Mouse (Mus musculus) embryonic facial prominence, embryonic 15.5 days (tissue): Measurements from ENCODE around the gene Gm49510. TPM values are rescaled to one million over a fixed set of nuclear protein-coding genes. Genes with fewer than 3 reads are reported as not detected.

Experiments
- ATAC-seq: fragments of 200-750 bp; cut with Nextera tagmentation; 2 replicates; pipeline ENCODE4 v1.8.0; 2017; ENCODE audit warnings: low read depth, moderate TSS enrichment; ENCODE audit not compliant: insufficient number of reproducible peaks, low FRiP score, low TSS enrichment
- H3K27ac ChIP-seq: fragments of 300-500 bp; sonication (generic); replicated peaks from 2 replicates; pipeline ENCODE4 v1.5.1; 2015; ENCODE audit warnings: mild to moderate bottlenecking, inconsistent platforms
- H3K27me3 ChIP-seq: fragments of 300-500 bp; sonication (generic); 2 replicates; pipeline ENCODE4 v1.6.1; 2015; ENCODE audit warnings: inconsistent platforms
- H3K36me3 ChIP-seq: fragments of 300-500 bp; sonication (generic); 2 replicates; pipeline ENCODE4 v1.6.1; 2015; ENCODE audit warnings: mild to moderate bottlenecking, inconsistent platforms
- H3K4me1 ChIP-seq: fragments of 300-500 bp; sonication (generic); 2 replicates; pipeline ENCODE4 v1.6.1; 2015; ENCODE audit warnings: inconsistent platforms
- H3K4me2 ChIP-seq: fragments of 300-500 bp; sonication (generic); replicated peaks from 2 replicates; pipeline ENCODE4 v1.6.1; 2015; ENCODE audit warnings: mild to moderate bottlenecking, inconsistent platforms
- H3K4me3 ChIP-seq: fragments of 300-500 bp; sonication (generic); replicated peaks from 2 replicates; pipeline ENCODE4 v1.5.1; 2015; ENCODE audit warnings: mild to moderate bottlenecking, inconsistent platforms
- H3K9ac ChIP-seq: fragments of 300-500 bp; sonication (generic); 2 replicates; pipeline ENCODE4 v1.6.1; 2015; ENCODE audit warnings: inconsistent platforms
- H3K9me3 ChIP-seq: fragments of 300-500 bp; sonication (generic); replicated peaks from 2 replicates; pipeline ENCODE4 v1.6.1; 2016; ENCODE audit warnings: inconsistent platforms
- WGBS: fragments of 180-500 bp; shearing (Covaris S2); methylation state at CpG from one replicate; pipeline ENCODE4 v1.1.7; 2015; 5-methylcytosine and 5-hydroxymethylcytosine counted together
- polyA plus RNA-seq: library from polyadenylated mRNA; unstranded; fragments of >200 nt; fragmentation: Nextera tagmentation; extraction: Ambion mirVana; gene quantifications from 2 replicates; pipeline ENCODE4 v1.2.1, GENCODE M21; 2015

Gm49510 gene
- polyA plus RNA-seq, 1 experiment from 2014 or later = 0.85 TPM

DNA sequence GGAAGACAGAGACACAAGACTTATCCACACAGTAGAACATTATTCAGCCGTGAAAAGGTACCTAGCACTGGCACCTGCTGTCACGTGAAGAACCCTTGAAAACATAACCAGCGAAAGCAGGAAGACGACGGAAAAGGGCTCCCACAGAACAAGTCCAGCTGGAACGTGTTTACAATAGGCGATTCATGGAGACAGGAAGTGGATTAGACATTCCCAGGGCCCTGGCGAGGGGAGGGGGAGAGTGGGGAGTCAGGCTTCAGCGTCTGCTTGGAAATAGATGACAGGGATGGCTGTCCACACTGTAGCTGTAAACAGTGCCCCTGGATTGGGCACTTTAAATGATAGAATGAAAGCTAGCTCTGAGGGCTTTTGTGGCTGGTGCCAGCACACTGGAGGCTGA, 31.1 kb upstream of the Gm49510 start:
- H3K9ac ChIP-seq = no peak overlapping the region

DNA sequence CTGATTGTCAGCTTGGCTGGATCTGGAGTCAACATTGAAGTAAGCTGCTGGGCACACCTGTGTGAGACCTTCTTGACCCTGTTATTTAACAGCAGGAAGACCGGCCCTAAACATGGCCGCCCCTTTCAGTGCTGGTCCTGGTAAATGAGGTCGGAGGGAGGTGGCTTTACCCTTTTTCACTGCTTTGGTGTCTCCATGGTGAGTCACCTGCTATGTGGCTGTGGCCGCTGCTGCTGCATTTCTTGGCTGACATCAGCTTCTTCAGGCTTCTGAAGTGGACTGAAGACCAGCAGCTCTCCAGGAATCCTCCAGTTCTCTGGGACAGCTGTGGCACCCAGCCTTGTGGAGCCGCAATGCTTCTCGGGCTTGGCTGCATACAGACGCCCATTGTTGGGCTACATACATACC, 30.6 kb upstream of the Gm49510 start:
- H3K4me2 ChIP-seq = no peak overlapping the region
- peaks cover 21% of the 10 kb centered on the region for H3K4me1 ChIP-seq
- ATAC-seq = no peak
- H3K9ac ChIP-seq = no peak overlapping the region
- H3K36me3 ChIP-seq = no peaks in the 10 kb centered on the region
- H3K27ac ChIP-seq = peak overlapping the region; percentile 77
- H3K4me3 ChIP-seq = no peak overlapping the region
- WGBS = 57% methylated on average over 7 of the region's 7 CpGs
- no peaks in the 10 kb centered on the region for H3K9me3 ChIP-seq
- no peaks in the 10 kb centered on the region for H3K27me3 ChIP-seq

More for the DNA sequence above, 31.1 kb upstream of the Gm49510 start:
- H3K27me3 ChIP-seq = no peaks in the 10 kb centered on the region
- no peak overlapping the region for H3K4me2 ChIP-seq
- H3K4me3 ChIP-seq = no peak overlapping the region
- ATAC-seq = peak; percentile 66
- no peaks in the 10 kb centered on the region for H3K36me3 ChIP-seq
- 7% methylated on average over 9 of the region's 9 CpGs for WGBS
- H3K27ac ChIP-seq = peak overlapping the region; percentile 77
- H3K4me1 ChIP-seq = peaks cover 25% of the 10 kb centered on the region
- no peaks in the 10 kb centered on the region for H3K9me3 ChIP-seq

DNA sequence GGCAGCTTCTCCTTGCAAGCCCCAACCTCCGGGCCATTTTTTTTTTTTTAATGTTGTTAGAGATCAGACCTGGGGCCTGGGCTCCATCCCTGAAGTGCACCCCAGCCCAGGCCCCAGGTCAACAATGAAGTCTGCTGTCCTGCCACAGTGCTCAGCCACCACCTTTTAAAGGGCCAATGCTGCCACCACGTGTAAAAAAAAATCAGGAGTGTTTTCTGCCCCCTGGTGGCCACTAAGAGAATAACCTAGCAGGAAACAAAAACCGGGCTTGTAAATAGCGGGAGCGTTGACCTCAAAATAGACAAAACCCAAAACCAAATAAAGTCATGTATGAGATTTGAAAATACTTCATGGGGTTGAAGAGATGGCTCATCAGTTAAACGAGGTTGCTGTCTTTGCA, 29.7 kb upstream of the Gm49510 start:
- H3K4me3 ChIP-seq = no peak overlapping the region
- no peaks in the 10 kb centered on the region for H3K36me3 ChIP-seq
- H3K27me3 ChIP-seq = no peaks in the 10 kb centered on the region
- H3K4me1 ChIP-seq = peaks cover 18% of the 10 kb centered on the region
- no peaks in the 10 kb centered on the region for H3K9me3 ChIP-seq
- no peak overlapping the region for H3K9ac ChIP-seq
- WGBS = 22% methylated on average over 6 of the region's 6 CpGs
- no peak overlapping the region for H3K4me2 ChIP-seq
- H3K27ac ChIP-seq = no peak overlapping the region
- ATAC-seq = no peak

DNA sequence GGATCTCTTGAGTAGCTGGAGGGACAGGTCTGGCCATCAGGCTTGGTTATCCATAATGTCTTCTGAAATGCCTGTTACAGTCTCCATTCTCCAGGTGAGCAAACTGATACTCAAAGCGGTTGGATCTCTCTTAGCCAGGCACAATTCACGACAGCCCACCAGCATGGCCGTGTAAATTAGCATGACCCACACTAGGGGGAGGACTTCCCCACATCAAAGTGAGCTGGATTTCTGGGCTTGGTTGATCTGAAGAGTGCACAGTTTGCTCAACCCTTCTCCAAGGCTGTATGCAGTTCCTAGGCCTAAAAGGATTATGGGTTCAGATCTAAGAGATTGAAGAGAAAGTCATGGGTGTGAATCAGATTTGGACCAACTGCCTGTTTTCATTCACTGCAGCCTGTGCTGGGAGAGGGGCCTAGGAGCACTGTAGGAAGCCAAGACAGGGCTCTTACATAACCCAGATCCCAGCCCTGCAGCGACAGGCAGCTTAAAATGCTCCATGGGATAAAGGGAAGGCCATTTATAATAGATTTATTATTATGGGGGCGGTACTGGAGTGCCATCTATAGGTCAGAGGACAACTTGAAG, 27.4 kb upstream of the Gm49510 start:
- Histone ChIP-seq H3K9me3 (no peaks in the 10 kb centered on the region), H3K27me3 (no peaks in the 10 kb centered on the region), H3K36me3 (no peaks in the 10 kb centered on the region), H3K4me1 (peaks cover 38% of the 10 kb centered on the region), H3K9ac (no peak overlapping the region), H3K4me2 (no peak overlapping the region), H3K4me3 (no peak overlapping the region), H3K27ac (0 out of 2 replicates have a peak overlapping the region, but pooled peaks have one; percentile 12)
- WGBS = 45% methylated on average over 5 of the region's 5 CpGs
- no peak for ATAC-seq

DNA sequence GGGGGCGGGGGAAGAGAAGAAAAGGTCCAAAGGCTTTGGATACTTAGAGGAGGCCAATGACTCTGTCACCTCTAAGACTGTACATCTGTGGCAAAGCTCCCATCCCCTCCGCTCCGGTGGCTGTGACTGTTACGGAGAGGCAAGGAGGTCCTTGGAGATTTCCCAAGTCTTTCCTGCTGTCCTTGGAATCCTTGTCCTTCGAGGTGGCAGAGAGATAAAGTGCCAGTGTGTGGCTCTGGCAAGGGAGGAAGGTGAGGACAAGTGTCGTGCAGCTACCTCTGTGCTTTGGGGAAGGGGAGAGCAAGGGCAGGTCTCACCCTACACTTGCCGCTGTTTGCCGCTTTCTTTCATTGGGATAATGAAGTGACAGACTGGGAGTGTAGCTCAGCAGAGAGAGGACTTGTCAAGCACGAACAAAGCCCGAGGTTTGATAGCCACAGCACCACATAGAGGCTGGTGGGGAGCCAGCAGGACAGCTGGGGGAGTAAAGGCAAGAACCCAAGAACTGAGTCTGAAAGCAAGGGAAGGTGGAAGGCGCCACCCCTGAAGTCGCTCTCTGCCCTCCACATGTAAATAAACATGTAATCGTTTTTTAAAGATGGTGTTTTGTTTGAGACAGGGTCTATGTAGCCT, 25.5 kb upstream of the Gm49510 start:
- Histone ChIP-seq H3K9me3 (no peaks in the 10 kb centered on the region), H3K4me2 (no peak overlapping the region), H3K27ac (0 out of 2 replicates have a peak overlapping the region, but pooled peaks have one; percentile 100), H3K27me3 (no peaks in the 10 kb centered on the region), H3K4me1 (peaks cover 40% of the 10 kb centered on the region), H3K36me3 (no peaks in the 10 kb centered on the region), H3K9ac (no peak overlapping the region), H3K4me3 (no peak overlapping the region)
- 64% methylated on average over 13 of the region's 13 CpGs for WGBS
- ATAC-seq = no peak

DNA sequence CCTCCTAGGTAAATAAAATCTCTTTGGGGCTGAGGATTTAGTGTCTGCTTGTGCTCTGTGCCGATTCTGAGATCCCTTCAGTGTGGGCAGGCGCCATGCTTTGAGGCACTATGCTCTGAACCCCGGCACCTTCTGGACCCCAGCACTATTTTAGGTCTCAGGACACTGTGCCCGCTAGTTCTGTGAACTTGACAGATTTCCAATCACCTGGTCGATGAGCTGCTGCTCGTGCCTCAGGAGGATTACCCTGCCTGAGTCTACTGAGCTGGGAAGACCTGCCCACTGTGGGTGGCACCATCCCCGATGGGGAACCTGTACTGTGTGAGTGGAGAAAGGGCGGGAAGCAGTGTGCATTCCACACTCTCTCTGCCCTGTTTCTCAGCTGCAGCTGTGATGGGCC, 24.5 kb upstream of the Gm49510 start:
- H3K4me1 ChIP-seq = peaks cover 50% of the 10 kb centered on the region
- H3K36me3 ChIP-seq = 0 out of 2 replicates have a peak, but pooled peaks cover 2% of the 10 kb centered on the region
- WGBS = 63% methylated on average over 8 of the region's 8 CpGs
- no peak overlapping the region for H3K4me2 ChIP-seq
- peak overlapping the region; percentile 100 for H3K27ac ChIP-seq
- H3K9me3 ChIP-seq = no peaks in the 10 kb centered on the region
- H3K27me3 ChIP-seq = no peaks in the 10 kb centered on the region
- no peak for ATAC-seq
- H3K4me3 ChIP-seq = no peak overlapping the region
- H3K9ac ChIP-seq = no peak overlapping the region

DNA sequence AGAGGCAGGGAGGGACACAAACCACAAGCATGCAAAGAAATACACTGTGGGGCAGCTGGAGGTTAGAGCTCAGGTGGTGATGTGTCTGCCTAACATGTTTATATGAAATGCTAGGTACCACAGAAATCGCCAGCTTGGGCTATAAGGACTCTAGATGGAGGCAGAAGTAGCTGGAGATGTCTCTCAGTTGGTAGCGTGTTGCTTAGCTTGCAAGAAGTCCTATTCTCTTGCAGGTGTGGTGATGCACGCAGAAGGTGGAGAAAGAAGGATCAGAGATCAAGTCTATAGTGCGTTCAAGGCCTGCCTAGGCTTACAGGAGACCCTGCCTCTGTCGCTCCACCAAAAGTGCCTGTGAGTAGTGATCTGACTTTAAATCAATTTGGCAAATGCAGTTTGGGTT, 23.9 kb upstream of the Gm49510 start:
- Histone ChIP-seq H3K9me3 (no peaks in the 10 kb centered on the region), H3K27me3 (no peaks in the 10 kb centered on the region), H3K4me1 (peaks cover 55% of the 10 kb centered on the region), H3K9ac (no peak overlapping the region), H3K27ac (peak overlapping the region; percentile 100), H3K4me2 (peak overlapping the region; percentile 80), H3K36me3 (0 out of 2 replicates have a peak, but pooled peaks cover 8% of the 10 kb centered on the region), H3K4me3 (peak overlapping the region; percentile 83)
- ATAC-seq = no peak
- WGBS = 63% methylated on average over 5 of the region's 5 CpGs

DNA sequence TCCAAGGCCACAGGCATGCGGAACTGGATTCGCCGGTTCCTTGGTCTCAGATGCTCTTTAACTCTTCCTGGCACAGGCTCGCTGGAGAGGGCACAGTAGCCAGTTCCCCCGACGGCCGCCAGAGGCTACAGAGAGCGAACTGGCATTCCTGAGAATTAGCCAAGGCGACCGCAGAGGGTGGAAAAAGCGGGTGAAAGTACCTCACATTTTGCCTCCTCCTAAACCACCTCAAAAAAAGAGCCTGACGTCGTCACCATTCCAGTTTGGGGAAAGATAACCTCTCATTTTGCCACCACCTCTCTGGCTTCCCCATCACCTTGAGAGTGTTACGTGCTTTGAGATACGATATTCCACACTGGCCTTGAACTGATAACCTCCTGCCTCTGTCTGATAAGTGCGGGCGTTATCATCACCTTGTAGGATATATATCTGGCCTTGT, 23.2 kb upstream of the Gm49510 start:
- ATAC-seq = peak; percentile 20
- 2% methylated on average over 17 of the region's 17 CpGs for WGBS
- peak overlapping the region; percentile 83 for H3K4me3 ChIP-seq

DNA sequence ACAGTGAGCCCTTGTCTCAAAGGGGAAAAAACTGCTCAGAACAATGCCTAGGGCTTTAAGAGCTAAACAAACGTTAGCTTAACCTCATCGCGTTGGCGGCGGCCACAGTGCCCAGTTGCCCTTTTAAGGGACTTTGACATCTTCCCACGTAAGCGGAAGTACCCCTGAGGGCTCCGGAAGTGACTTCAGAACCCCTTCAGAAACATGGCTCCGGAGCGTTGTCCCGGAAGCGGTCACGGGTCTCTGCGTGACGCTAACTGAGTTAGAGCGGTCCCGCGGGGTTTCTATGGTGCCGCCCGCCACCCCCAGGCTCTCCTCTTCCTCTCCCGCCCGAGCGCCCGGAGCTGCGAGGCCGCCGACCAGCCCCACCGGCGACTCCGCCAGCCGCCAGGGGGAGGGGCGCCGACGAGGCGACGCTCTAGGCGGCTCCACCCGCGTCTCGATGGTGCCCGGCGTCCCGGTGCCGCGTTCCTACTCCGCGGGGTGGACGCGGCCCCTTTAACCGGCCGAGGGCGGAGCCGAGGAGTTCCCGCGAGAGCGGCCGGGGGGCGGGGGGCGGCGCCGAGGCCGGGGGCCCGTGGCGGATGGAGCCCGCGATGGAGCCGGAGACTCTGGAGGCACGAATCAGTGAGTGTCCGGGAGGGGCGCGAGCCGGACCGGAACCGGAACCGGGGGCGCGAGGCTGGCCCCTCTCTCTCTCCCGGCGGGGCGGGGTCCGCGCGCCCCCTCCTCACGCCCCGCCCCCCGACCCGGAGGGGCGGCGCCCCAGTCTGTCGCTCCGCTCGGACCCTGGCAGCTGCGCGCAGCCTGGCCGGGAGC, 22.3 kb upstream of the Gm49510 start, which contains the start of gene Gga1:
Gene Gga1 (plus strand): TSS at position 200 of the 819 bp plus-strand sequence.
- peaks cover 53% of the 10 kb centered on the region for H3K4me1 ChIP-seq
- H3K27ac ChIP-seq = peak within 1 kb of the TSS; percentile 100
- no peaks in the 10 kb centered on the region for H3K9me3 ChIP-seq
- ATAC-seq = peak; percentile 92
- H3K4me2 ChIP-seq = peak within 1 kb of the TSS; percentile 80
- H3K27me3 ChIP-seq = no peaks in the 10 kb centered on the region
- H3K4me3 ChIP-seq = peak within 1 kb of the TSS; percentile 83
- WGBS = under 1% methylated on average over 66 of the region's 95 CpGs
- H3K9ac ChIP-seq = peak within 1 kb of the TSS; percentile 71
- peaks cover 24% of the 10 kb centered on the region for H3K36me3 ChIP-seq

More for the DNA sequence above, 23.2 kb upstream of the Gm49510 start:
- H3K27me3 ChIP-seq = no peaks in the 10 kb centered on the region
- peaks cover 58% of the 10 kb centered on the region for H3K4me1 ChIP-seq
- H3K27ac ChIP-seq = peak overlapping the region; percentile 100
- peak overlapping the region; percentile 80 for H3K4me2 ChIP-seq
- peak overlapping the region; percentile 71 for H3K9ac ChIP-seq
- H3K9me3 ChIP-seq = no peaks in the 10 kb centered on the region
- peaks cover 15% of the 10 kb centered on the region; the same call in 1 of the 2 replicates for H3K36me3 ChIP-seq

DNA sequence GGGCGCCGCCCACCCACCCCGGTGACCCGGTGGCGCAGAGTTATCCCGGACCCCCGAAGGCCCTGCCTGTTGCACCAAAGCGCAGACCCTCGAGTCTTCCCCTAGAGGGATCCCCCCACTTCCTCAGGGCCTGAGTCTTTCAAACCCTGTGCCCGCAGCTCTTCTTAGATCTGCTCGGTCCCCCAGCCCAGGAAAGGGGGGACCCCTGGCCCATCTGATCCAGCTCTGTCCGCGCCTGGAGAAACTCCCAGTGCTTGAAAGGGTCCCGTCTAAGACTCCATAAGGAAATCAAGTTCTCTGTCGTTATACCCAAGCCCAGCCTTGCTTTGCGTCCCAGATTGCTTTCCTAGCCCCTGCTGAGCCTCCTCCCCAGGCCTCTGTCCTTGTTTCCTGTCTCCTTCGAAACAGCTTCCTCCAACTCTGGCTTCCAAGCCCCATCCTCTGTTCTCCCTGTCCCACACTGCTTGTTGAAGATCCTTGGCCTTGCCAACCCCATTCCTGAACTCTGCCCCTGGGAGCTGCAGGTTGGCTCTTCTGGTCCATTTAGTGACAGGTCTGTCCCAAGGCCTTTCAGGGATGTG, 21.6 kb upstream of the Gm49510 start:
- 0% methylated on average over 17 of the region's 17 CpGs for WGBS
- Histone ChIP-seq H3K27ac (peak overlapping the region; percentile 100), H3K4me3 (peak overlapping the region; percentile 83), H3K4me1 (peaks cover 50% of the 10 kb centered on the region), H3K9me3 (no peaks in the 10 kb centered on the region), H3K27me3 (no peaks in the 10 kb centered on the region), H3K9ac (peak overlapping the region; percentile 71), H3K36me3 (peaks cover 29% of the 10 kb centered on the region), H3K4me2 (peak overlapping the region; percentile 80)
- no peak for ATAC-seq
